Mouse (Mus musculus) thymus, adult 2 months (tissue): ENCODE measurements around the gene Psmb6.

Experiments used
- CTCF ChIP-seq: fragments of 200-500 bp; IDR thresholded peaks from 2 replicates; pipeline ENCODE4 v1.5.1; 2012; ENCODE audit warnings: mild to moderate bottlenecking, control low read depth, low read length, moderate library complexity, borderline replicate concordance; ENCODE audit not compliant: control insufficient read depth, poor library complexity, insufficient read depth; ENCODE audit errors: extremely low read depth
- POLR2A ChIP-seq: fragments of 200-500 bp; IDR thresholded peaks from 2 replicates; pipeline ENCODE4 v1.6.1; 2012; ENCODE audit warnings: mild to moderate bottlenecking, low read length, control low read depth, moderate library complexity; ENCODE audit not compliant: control insufficient read depth, poor library complexity, insufficient read depth; ENCODE audit errors: extremely low read depth

DNA sequence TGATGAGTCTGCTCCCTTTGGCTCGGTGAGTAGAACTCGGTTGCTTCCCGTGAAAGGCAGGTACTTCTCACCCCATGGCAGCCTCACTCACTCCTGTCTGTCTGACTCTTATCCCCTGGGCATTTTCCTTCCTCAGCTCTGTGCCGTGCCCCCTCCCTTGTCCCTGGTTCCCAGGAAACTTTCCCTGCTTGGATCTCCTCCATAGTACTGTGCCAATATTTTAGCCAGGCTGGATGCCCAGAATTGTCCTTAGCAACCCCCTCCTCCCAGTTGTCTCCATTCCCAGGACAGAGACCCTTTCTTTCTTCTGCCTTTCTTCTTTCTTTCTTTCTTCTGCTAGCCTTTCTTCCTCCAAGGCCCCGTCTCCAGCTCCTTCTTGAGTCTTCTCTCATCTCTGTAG, 16.2 kb downstream of the Psmb6 start:
- TF ChIP-seq CTCF (no peak), POLR2A (no peak)
